Comparison of ENCODE assay signal across 11 mouse cellular contexts in genomic region chr16:12233288-12233687, GRCm38 (mm10).
DNase-seq lines count a peak whose midpoint lies in the region; ATAC-seq and TF ChIP-seq lines count a peak whose summit lies in the region.
"Had no signal": no experiment of that assay in that cellular context is flagged by ENCODE, and none has a peak within 500 bp of the region (broad histone marks: within the 10 kb centered on the region; RNA-seq: fewer than 3 reads in every experiment).

No protein-coding gene starts in this region.

- H3K79me2 ChIP-seq in liver, adult 2 months (ENCODE audit: control insufficient read depth, insufficient read depth, low read length): no peaks in the 10 kb centered on the region

- no peaks in the 10 kb centered on the region for H3K9me3 ChIP-seq in liver, postnatal 0 days (ENCODE audit: low read length)
- H3K9me3 ChIP-seq: heart, embryonic 13.5 days; midbrain, embryonic 10.5 days had no signal

- peak; percentile 1 to 9 for DNase-seq in cerebellum, adult 2 months
- no peak for DNase-seq in cerebellum, adult 8-10 months
- DNase-seq in liver, adult 2 months (ENCODE audit: extremely low read depth, low read depth, low spot score): peak; percentile 12
- DNase-seq in liver, postnatal 0 days: no peak
- DNase-seq in kidney, adult 8-10 months: peak; percentile 17 to 22
- peak; percentile 29 for DNase-seq in lung, postnatal 25 days (ENCODE audit: low spot score)
- DNase-seq in gastrocnemius, adult 2 months: no peak
- DNase-seq: thymus, postnatal 4 days had no signal

- H3K36me3 ChIP-seq in liver, adult 2 months (ENCODE audit: control insufficient read depth, insufficient read depth, low read length): no peaks in the 10 kb centered on the region
- H3K36me3 ChIP-seq in liver, postnatal 0 days (replicated peaks; ENCODE audit: insufficient read depth, low read length): no peaks in the 10 kb centered on the region
- H3K36me3 ChIP-seq: heart, embryonic 13.5 days; midbrain, embryonic 10.5 days had no signal

- H3K4me1 ChIP-seq in cerebellum, adult 2 months (ENCODE audit: control insufficient read depth, insufficient read depth, low read length): no peaks in the 10 kb centered on the region
- H3K4me1 ChIP-seq in liver, adult 2 months (ENCODE audit: control insufficient read depth, insufficient read depth, low read length): peaks cover 3% of the 10 kb centered on the region; the same call in 1 of the 2 replicates
- H3K4me1 ChIP-seq in liver, postnatal 0 days (ENCODE audit: insufficient read depth): no peaks in the 10 kb centered on the region
- H3K4me1 ChIP-seq: midbrain, embryonic 10.5 days had no signal

- TF ChIP-seq CTCF in cerebellum, adult 2 months (IDR thresholded peaks at IDR 0.05; ENCODE audit: borderline replicate concordance, insufficient read depth, low read depth, low read length): no peak
- no peak for TF ChIP-seq CTCF in liver, adult 2 months (IDR thresholded peaks at IDR 0.05; ENCODE audit: low read depth, low read length)
- no peak for TF ChIP-seq CTCF in liver, postnatal 0 days (IDR thresholded peaks at IDR 0.05; ENCODE audit: low read depth)
- TF ChIP-seq CTCF in gastrocnemius, adult 2 months (IDR thresholded peaks at IDR 0.05): no peak

- no peak overlapping the region for H3K4me3 ChIP-seq in cerebellum, adult 2 months (replicated peaks; ENCODE audit: insufficient read depth, low read depth, low read length)
- H3K4me3 ChIP-seq in liver, adult 2 months (ENCODE audit: insufficient read depth, low read depth, low read length): no peak overlapping the region
- no peak overlapping the region for H3K4me3 ChIP-seq in liver, postnatal 0 days (ENCODE audit: low read depth, low read length)
- no peak overlapping the region for H3K4me3 ChIP-seq in gastrocnemius, adult 2 months
- H3K4me3 ChIP-seq: heart, embryonic 13.5 days; midbrain, embryonic 10.5 days had no signal

- intact Hi-C loops in gastrocnemius, adult 2 months (cut with DNase I): no loop called here

- no peak for TF ChIP-seq EP300 in liver, postnatal 0 days (IDR thresholded peaks at IDR 0.05; ENCODE audit: low read depth)

- no peak overlapping the region for H3K27ac ChIP-seq in cerebellum, adult 2 months (ENCODE audit: insufficient read depth, low read length)
- no peak overlapping the region for H3K27ac ChIP-seq in liver, adult 2 months (replicated peaks; ENCODE audit: insufficient read depth, low read depth, low read length)
- H3K27ac ChIP-seq in liver, postnatal 0 days (ENCODE audit: low read depth): no peak overlapping the region
- no peak overlapping the region for H3K27ac ChIP-seq in gastrocnemius, adult 2 months
- H3K27ac ChIP-seq: midbrain, embryonic 10.5 days had no signal

- 35% methylated on average over 3 of the region's 3 CpGs for WGBS in cerebellum, adult 2 months
- WGBS in liver, adult 2 months: 64% methylated on average over 3 of the region's 3 CpGs
- 59% methylated on average over 3 of the region's 3 CpGs for WGBS in liver, postnatal 0 days (ENCODE audit: insufficient replicate concordance)

- no peak overlapping the region for H3K9ac ChIP-seq in liver, adult 2 months (ENCODE audit: low read depth, low read length)
- no peak overlapping the region for H3K9ac ChIP-seq in liver, postnatal 0 days (replicated peaks)
- H3K9ac ChIP-seq: heart, embryonic 13.5 days had no signal

- no peak overlapping the region for H3K4me2 ChIP-seq in liver, postnatal 0 days (ENCODE audit: low read depth, low read length)
- H3K4me2 ChIP-seq: heart, embryonic 13.5 days had no signal

- H3K27me3 ChIP-seq in cerebellum, adult 2 months (ENCODE audit: control insufficient read depth, insufficient read depth, low read length): no peaks in the 10 kb centered on the region
- no peaks in the 10 kb centered on the region for H3K27me3 ChIP-seq in liver, adult 2 months (ENCODE audit: control insufficient read depth, insufficient read depth, low read length)
- H3K27me3 ChIP-seq in liver, postnatal 0 days (ENCODE audit: insufficient read depth, low read length): no peaks in the 10 kb centered on the region
- H3K27me3 ChIP-seq: heart, embryonic 13.5 days had no signal

- no peak for ATAC-seq in liver, postnatal 0 days
- ATAC-seq in erythroid progenitor cell, adult 5-6 weeks (replicated peaks; ENCODE audit: low FRiP score, poor library complexity, severe bottlenecking): no peak

- TF ChIP-seq POLR2A in cerebellum, adult 2 months (IDR thresholded peaks at IDR 0.05; ENCODE audit: borderline replicate concordance, insufficient read depth, low read length): no peak
- no peak for TF ChIP-seq POLR2A in liver, adult 2 months (IDR thresholded peaks at IDR 0.05; ENCODE audit: extremely low read depth, insufficient read depth, low read length)

Comparison
In these comparisons a context has a peak if more than half of its experiments do, and no peak if none do; other contexts are left out.
1. DNase-seq: peak in cerebellum, adult 2 months (2 of 2), liver, adult 2 months (single experiment), kidney, adult 8-10 months (2 of 2) and lung, postnatal 25 days (single experiment); none in cerebellum, adult 8-10 months (single experiment), liver, postnatal 0 days (single experiment) and gastrocnemius, adult 2 months (single experiment).